Mouse (Mus musculus) bone marrow macrophage, adult 2 months (primary cell): ENCODE measurements around the gene Sdhaf1.

Source experiments
- CTCF ChIP-seq: IDR thresholded peaks from 2 replicates; pipeline ENCODE4 v1.5.1; 2012; ENCODE audit warnings: low read depth, mild to moderate bottlenecking, low read length, moderate library complexity
- POLR2A ChIP-seq: IDR thresholded peaks from 2 replicates; pipeline ENCODE4 v1.6.1; 2012; ENCODE audit warnings: mild to moderate bottlenecking, low read depth, low read length, borderline replicate concordance

- TF ChIP-seq POLR2A = no peak
- TF ChIP-seq CTCF = no peak
These were observed 17.5 kb downstream of the Sdhaf1 start for GRCm38 (mm10) chr7:30306083-30306779.
